Mouse (Mus musculus): ENCODE data around the gene Rap1gap2. TPM values are rescaled to one million over a fixed set of nuclear protein-coding genes. Genes with fewer than 3 reads are reported as not detected.

The Rap1gap2 gene
- total RNA-seq, 2 experiments from 2014 or later = 8.2 to 10.9 TPM

- no peak for DNase-seq (ENCODE audit: low spot score in 2 of 2)
Observed at GRCm38 (mm10) chr11:74515046-74515445, 95.7 kb downstream of the Rap1gap2 start.

GRCm38 (mm10) chr11:74512595-74512994 lies 98.1 kb downstream of the Rap1gap2 start:
- no peak for DNase-seq (ENCODE audit: low spot score in 2 of 2)

- DNase-seq (ENCODE audit: low spot score in 2 of 2) = no peak
Observed at GRCm38 (mm10) chr11:74506275-74506674, 104.4 kb downstream of the Rap1gap2 start.

- DNase-seq (ENCODE audit: low spot score in 2 of 2) = no peak
Observed at GRCm38 (mm10) chr11:74502485-74502884, 108.2 kb downstream of the Rap1gap2 start.

GRCm38 (mm10) chr11:74501989-74502388 lies 108.7 kb downstream of the Rap1gap2 start:
- DNase-seq (ENCODE audit: low spot score in 2 of 2) = no peak

GRCm38 (mm10) chr11:74501061-74501460 lies 109.7 kb downstream of the Rap1gap2 start:
- DNase-seq (ENCODE audit: low spot score in 2 of 2) = no peak

GRCm38 (mm10) chr11:74499521-74500099 lies 111.1 kb downstream of the Rap1gap2 start:
- DNase-seq (ENCODE audit: low spot score in 2 of 2) = no peak

- no peak for DNase-seq (ENCODE audit: low spot score in 2 of 2)
Observed at GRCm38 (mm10) chr11:74499058-74499457, 111.7 kb downstream of the Rap1gap2 start.

- no peak for DNase-seq (ENCODE audit: low spot score in 2 of 2)
Observed at GRCm38 (mm10) chr11:74496581-74496980, 114.1 kb downstream of the Rap1gap2 start.

GRCm38 (mm10) chr11:74493936-74494335 lies 116.8 kb downstream of the Rap1gap2 start:
- no peak for DNase-seq (ENCODE audit: low spot score in 2 of 2)

- DNase-seq (ENCODE audit: low spot score in 2 of 2) = no peak
Observed at GRCm38 (mm10) chr11:74493172-74493862, 117.4 kb downstream of the Rap1gap2 start.

GRCm38 (mm10) chr11:74491130-74491529 lies 119.6 kb downstream of the Rap1gap2 start:
- no peak for DNase-seq (ENCODE audit: low spot score in 2 of 2)

- no peak for DNase-seq (ENCODE audit: low spot score in 2 of 2)
Observed at GRCm38 (mm10) chr11:74489239-74489638, 121.5 kb downstream of the Rap1gap2 start.

- DNase-seq (ENCODE audit: low spot score in 2 of 2) = no peak
Observed at GRCm38 (mm10) chr11:74487952-74488351, 122.8 kb downstream of the Rap1gap2 start.

- DNase-seq (ENCODE audit: low spot score in 2 of 2) = no peak
Observed at GRCm38 (mm10) chr11:74485435-74486217, 125.1 kb downstream of the Rap1gap2 start.

- DNase-seq (ENCODE audit: low spot score in 2 of 2) = no peak
Observed at GRCm38 (mm10) chr11:74483871-74484270, 126.8 kb downstream of the Rap1gap2 start.

GRCm38 (mm10) chr11:74483153-74483817 lies 127.4 kb downstream of the Rap1gap2 start:
- no peak for DNase-seq (ENCODE audit: low spot score in 2 of 2)

- no peak for DNase-seq (ENCODE audit: low spot score in 2 of 2)
Observed at GRCm38 (mm10) chr11:74481797-74482196, 128.9 kb downstream of the Rap1gap2 start.

- no peak for DNase-seq (ENCODE audit: low spot score in 2 of 2)
Observed at GRCm38 (mm10) chr11:74479715-74480289, 130.9 kb downstream of the Rap1gap2 start.

GRCm38 (mm10) chr11:74478877-74479276 lies 131.8 kb downstream of the Rap1gap2 start:
- no peak for DNase-seq (ENCODE audit: low spot score in 2 of 2)

GRCm38 (mm10) chr11:74472671-74473070 lies 138.0 kb downstream of the Rap1gap2 start:
- DNase-seq (ENCODE audit: low spot score in 2 of 2) = no peak

All from adrenal gland, adult 18-20 months (tissue).